Mouse (Mus musculus): ENCODE results near the gene Lce1g. TPM values are rescaled to one million over a fixed set of nuclear protein-coding genes. Genes with fewer than 3 reads are reported as not detected.

Gene Lce1g
- not detected in 2 replicates for polyA plus RNA-seq (2015; fragmentation: Nextera tagmentation; extraction: Ambion mirVana)

GRCm38 (mm10) chr3:92752238-92752637 lies at the start of gene Lce1g:
Lce1g (minus strand) TSS chr3:92752338.
- 65% methylated on average over 1 of the region's 1 CpGs for WGBS
- Histone ChIP-seq H3K27ac (ENCODE audit: low read length) (no peak within 1 kb of the TSS), H3K9ac (replicated peaks; ENCODE audit: low read depth) (no peak within 1 kb of the TSS), H3K27me3 (replicated peaks; ENCODE audit: insufficient read depth, low read length) (no peaks in the 10 kb centered on the region), H3K4me1 (ENCODE audit: insufficient read depth, low read depth, low read length) (no peaks in the 10 kb centered on the region), H3K36me3 (ENCODE audit: insufficient read depth, low read length) (no peaks in the 10 kb centered on the region), H3K4me2 (replicated peaks; ENCODE audit: low read depth, low read length) (no peak within 1 kb of the TSS), H3K9me3 (ENCODE audit: low read length) (no peaks in the 10 kb centered on the region), H3K4me3 (ENCODE audit: low read depth, low read length) (no peak within 1 kb of the TSS)
- ATAC-seq (no peak), DNase-seq (ENCODE audit: low spot score) (no peak)
- no peak for TF ChIP-seq CTCF (IDR thresholded peaks at IDR 0.05)
- no peak for TF ChIP-seq EP300 (IDR thresholded peaks at IDR 0.05)

- H3K4me3 ChIP-seq (ENCODE audit: low read depth, low read length), result no peak within 1 kb of the TSS
- 69% methylated on average over 1 of the region's 1 CpGs for WGBS
- H3K27ac ChIP-seq (ENCODE audit: low read length), result no peak within 1 kb of the TSS
- TF ChIP-seq CTCF (IDR thresholded peaks at IDR 0.05) (no peak), EP300 (IDR thresholded peaks at IDR 0.05) (no peak)
- no peaks in the 10 kb centered on the region for H3K27me3 ChIP-seq (replicated peaks; ENCODE audit: insufficient read depth, low read length)
- no peak within 1 kb of the TSS for H3K9ac ChIP-seq (replicated peaks; ENCODE audit: low read depth)
- H3K36me3 ChIP-seq (ENCODE audit: insufficient read depth, low read length), result no peaks in the 10 kb centered on the region
- H3K4me2 ChIP-seq (replicated peaks; ENCODE audit: low read depth, low read length), result no peak within 1 kb of the TSS
- ATAC-seq, result no peak
- no peaks in the 10 kb centered on the region for H3K4me1 ChIP-seq (ENCODE audit: insufficient read depth, low read depth, low read length)
- H3K9me3 ChIP-seq (ENCODE audit: low read length), result no peaks in the 10 kb centered on the region
- no peak for DNase-seq (ENCODE audit: low spot score)
These were observed 38.3 kb upstream of the Lce1g start, which contains the start of gene Lce1j for GRCm38 (mm10) chr3:92790414-92790813. Lce1j (minus strand) TSS chr3:92790514.

GRCm38 (mm10) chr3:92778799-92779198 lies 26.7 kb upstream of the Lce1g start, which contains the start of gene Lce1i:
Lce1i (minus strand) TSS chr3:92778899.
- WGBS, result 73% methylated on average over 1 of the region's 1 CpGs
- no peak within 1 kb of the TSS for H3K27ac ChIP-seq (ENCODE audit: low read length)

GRCm38 (mm10) chr3:92771573-92771972 lies 19.4 kb upstream of the Lce1g start:
- Histone ChIP-seq H3K4me1 (ENCODE audit: insufficient read depth, low read depth, low read length) (no peaks in the 10 kb centered on the region), H3K4me3 (ENCODE audit: low read depth, low read length) (no peak overlapping the region), H3K27ac (ENCODE audit: low read length) (no peak overlapping the region), H3K4me2 (replicated peaks; ENCODE audit: low read depth, low read length) (no peak overlapping the region), H3K36me3 (ENCODE audit: insufficient read depth, low read length) (no peaks in the 10 kb centered on the region), H3K9ac (replicated peaks; ENCODE audit: low read depth) (no peak overlapping the region), H3K27me3 (replicated peaks; ENCODE audit: insufficient read depth, low read length) (no peaks in the 10 kb centered on the region), H3K9me3 (ENCODE audit: low read length) (no peaks in the 10 kb centered on the region)
- DNase-seq (ENCODE audit: low spot score) (peak; percentile 8), ATAC-seq (no peak)
- 11% methylated on average over 3 of the region's 3 CpGs for WGBS
- TF ChIP-seq EP300 (IDR thresholded peaks at IDR 0.05), result no peak
- TF ChIP-seq CTCF (IDR thresholded peaks at IDR 0.05), result peak; percentile 61

More at GRCm38 (mm10) chr3:92778799-92779198, 26.7 kb upstream of the Lce1g start, which contains the start of gene Lce1i:
- ATAC-seq (no peak), DNase-seq (ENCODE audit: low spot score) (no peak)
- Histone ChIP-seq H3K4me3 (ENCODE audit: low read depth, low read length) (no peak within 1 kb of the TSS), H3K27me3 (replicated peaks; ENCODE audit: insufficient read depth, low read length) (no peaks in the 10 kb centered on the region), H3K4me1 (ENCODE audit: insufficient read depth, low read depth, low read length) (no peaks in the 10 kb centered on the region), H3K9ac (replicated peaks; ENCODE audit: low read depth) (no peak within 1 kb of the TSS), H3K9me3 (ENCODE audit: low read length) (no peaks in the 10 kb centered on the region), H3K4me2 (replicated peaks; ENCODE audit: low read depth, low read length) (no peak within 1 kb of the TSS), H3K36me3 (ENCODE audit: insufficient read depth, low read length) (no peaks in the 10 kb centered on the region)
- no peak for TF ChIP-seq CTCF (IDR thresholded peaks at IDR 0.05)
- TF ChIP-seq EP300 (IDR thresholded peaks at IDR 0.05), result no peak

GRCm38 (mm10) chr3:92764965-92765364 lies 12.8 kb upstream of the Lce1g start, which contains the start of gene Lce1h:
Lce1h (minus strand) TSS chr3:92765065.
- Histone ChIP-seq H3K36me3 (ENCODE audit: insufficient read depth, low read length) (no peaks in the 10 kb centered on the region), H3K27ac (ENCODE audit: low read length) (no peak within 1 kb of the TSS), H3K9me3 (ENCODE audit: low read length) (no peaks in the 10 kb centered on the region), H3K4me1 (ENCODE audit: insufficient read depth, low read depth, low read length) (no peaks in the 10 kb centered on the region), H3K9ac (replicated peaks; ENCODE audit: low read depth) (no peak within 1 kb of the TSS), H3K27me3 (replicated peaks; ENCODE audit: insufficient read depth, low read length) (no peaks in the 10 kb centered on the region), H3K4me2 (replicated peaks; ENCODE audit: low read depth, low read length) (no peak within 1 kb of the TSS), H3K4me3 (ENCODE audit: low read depth, low read length) (no peak within 1 kb of the TSS)
- 74% methylated on average over 1 of the region's 1 CpGs for WGBS
- DNase-seq (ENCODE audit: low spot score), result no peak
- TF ChIP-seq CTCF (IDR thresholded peaks at IDR 0.05) (no peak), EP300 (IDR thresholded peaks at IDR 0.05) (no peak)
- ATAC-seq, result no peak

GRCm38 (mm10) chr3:92753197-92753596 lies 1.1 kb upstream of the Lce1g start:
- Histone ChIP-seq H3K27me3 (replicated peaks; ENCODE audit: insufficient read depth, low read length) (no peaks in the 10 kb centered on the region), H3K4me3 (ENCODE audit: low read depth, low read length) (no peak overlapping the region), H3K36me3 (ENCODE audit: insufficient read depth, low read length) (no peaks in the 10 kb centered on the region), H3K9ac (replicated peaks; ENCODE audit: low read depth) (no peak overlapping the region), H3K9me3 (ENCODE audit: low read length) (no peaks in the 10 kb centered on the region), H3K4me1 (ENCODE audit: insufficient read depth, low read depth, low read length) (no peaks in the 10 kb centered on the region), H3K4me2 (replicated peaks; ENCODE audit: low read depth, low read length) (no peak overlapping the region), H3K27ac (ENCODE audit: low read length) (no peak overlapping the region)
- 34% methylated on average over 3 of the region's 3 CpGs for WGBS
- DNase-seq (ENCODE audit: low spot score) (no peak), ATAC-seq (no peak)
- TF ChIP-seq EP300 (IDR thresholded peaks at IDR 0.05), result no peak
- TF ChIP-seq CTCF (IDR thresholded peaks at IDR 0.05), result no peak

GRCm38 (mm10) chr3:92738996-92739395 lies 13.1 kb downstream of the Lce1g start, which contains the start of gene Gm38119:
Gm38119 (minus strand) TSS chr3:92739096.
- TF ChIP-seq EP300 (IDR thresholded peaks at IDR 0.05) (no peak), CTCF (IDR thresholded peaks at IDR 0.05) (no peak)
- Histone ChIP-seq H3K4me2 (replicated peaks; ENCODE audit: low read depth, low read length) (no peak within 1 kb of the TSS), H3K9ac (replicated peaks; ENCODE audit: low read depth) (no peak within 1 kb of the TSS), H3K27me3 (replicated peaks; ENCODE audit: insufficient read depth, low read length) (no peaks in the 10 kb centered on the region), H3K4me3 (ENCODE audit: low read depth, low read length) (no peak within 1 kb of the TSS), H3K4me1 (ENCODE audit: insufficient read depth, low read depth, low read length) (no peaks in the 10 kb centered on the region), H3K36me3 (ENCODE audit: insufficient read depth, low read length) (no peaks in the 10 kb centered on the region), H3K9me3 (ENCODE audit: low read length) (no peaks in the 10 kb centered on the region), H3K27ac (ENCODE audit: low read length) (no peak within 1 kb of the TSS)
- DNase-seq (ENCODE audit: low spot score) (no peak), ATAC-seq (no peak)
- 64% methylated on average over 1 of the region's 1 CpGs for WGBS
